Mouse (Mus musculus) left cerebral cortex, adult 2 months (tissue): ENCODE results near the gene Cabp4. TPM values are rescaled to one million over a fixed set of nuclear protein-coding genes. Genes with fewer than 3 reads are reported as not detected.

Experiments
- DNase-seq, 2 experiments: peaks; one replicate each; pipeline ENCODE4 v3.0.0; 2021 to 2022; ENCODE audit warnings: low spot score in 2 of 2, mixed read lengths in 1 of 2; ENCODE audit errors: extremely low spot score in 1 of 2
- H3K27ac ChIP-seq: fragments of 200-600 bp; 2 replicates; pipeline ENCODE4 v1.8.1; 2022
- H3K4me3 ChIP-seq: fragments of 200-600 bp; 2 replicates; pipeline ENCODE4 v1.8.1; 2022
- CTCF ChIP-seq: fragments of 200-600 bp; IDR thresholded peaks from 2 replicates; pipeline ENCODE4 v1.8.1; 2022; ENCODE audit warnings: antibody characterized with exemption, mild to moderate bottlenecking, moderate library complexity
- intact Hi-C: fragments of 180-260 bp; cut with DNase I; formaldehyde crosslinking; loops from one replicate; pipeline ENCODE4 v1.15.1; 2025
- total RNA-seq, 2 experiments: library from RNA; stranded (reverse); gene quantifications; 2 replicates each; pipeline ENCODE4 v1.2.3; 2021

The Cabp4 gene
- total RNA-seq, 2 experiments from 2014 or later = 0.26 TPM; not detected in 1

DNA sequence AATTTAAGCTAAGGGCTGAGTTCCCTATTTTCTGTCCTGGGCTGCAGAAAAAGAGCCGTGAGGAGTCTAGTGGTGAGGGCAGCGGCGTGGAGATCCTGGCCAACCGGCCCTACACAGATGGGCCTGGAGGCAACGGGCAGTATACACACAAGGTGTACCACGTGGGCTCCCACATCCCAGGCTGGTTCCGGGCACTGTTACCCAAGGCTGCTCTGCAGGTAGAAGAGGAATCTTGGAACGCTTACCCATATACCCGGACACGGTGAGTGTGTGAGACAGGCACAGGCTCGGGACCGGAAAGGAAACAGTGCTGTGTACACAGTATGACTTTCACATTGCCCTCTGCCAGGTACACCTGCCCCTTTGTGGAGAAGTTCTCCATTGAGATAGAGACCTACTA, 41.2 kb downstream of the Cabp4 start:
- no peak overlapping the region for H3K27ac ChIP-seq
- no peak overlapping the region for H3K4me3 ChIP-seq
- no peak for TF ChIP-seq CTCF
- intact Hi-C loops = loop anchor here (5.0 kb wide), 1 partner anchor 205 kb away; the partner anchor contains the start of gene Grk2
- no peak for DNase-seq

DNA sequence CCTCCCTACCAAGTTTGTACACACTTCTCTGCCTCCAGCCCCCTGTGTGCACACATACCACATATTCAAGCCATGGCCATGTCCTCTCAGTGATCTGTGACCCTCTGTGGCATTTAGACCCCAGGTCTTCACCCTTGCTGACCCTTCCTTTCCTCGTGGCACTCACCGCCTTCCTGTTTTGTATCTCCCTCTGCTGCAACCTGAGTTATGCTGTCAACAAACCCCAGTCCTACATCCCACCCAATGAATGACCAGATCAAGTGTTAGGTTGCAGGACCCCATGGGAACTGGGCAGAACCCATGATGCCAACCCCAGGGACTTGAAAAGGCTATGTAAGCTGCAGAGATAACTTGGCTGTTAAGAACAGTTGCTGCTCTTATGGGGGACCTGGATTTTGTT, 41.8 kb downstream of the Cabp4 start:
- no peak overlapping the region for H3K27ac ChIP-seq
- no peak for TF ChIP-seq CTCF
- no peak overlapping the region for H3K4me3 ChIP-seq
- DNase-seq = no peak
- intact Hi-C loops = loop anchor here (5.0 kb wide), 1 partner anchor 205 kb away; the partner anchor contains the start of gene Grk2

DNA sequence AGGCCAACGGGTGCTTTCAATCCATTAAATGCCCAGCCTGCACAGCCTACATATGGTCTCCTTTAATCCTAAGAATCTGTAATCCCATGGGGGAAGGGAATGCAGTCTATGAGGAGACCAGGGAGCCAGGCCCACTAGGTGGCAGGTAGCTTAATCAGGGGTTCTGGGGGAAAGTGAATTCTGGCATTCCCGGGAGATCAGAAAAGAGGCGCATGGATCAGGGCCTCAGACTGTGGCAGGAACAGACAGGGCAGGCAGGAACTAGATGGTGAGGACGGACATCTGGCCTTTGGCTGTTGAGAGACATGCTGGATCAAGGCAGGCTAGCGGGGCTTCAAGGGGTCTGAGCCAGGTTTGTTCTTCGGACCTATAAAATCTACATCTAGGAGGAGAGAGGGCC, 42.4 kb downstream of the Cabp4 start:
- no peak for DNase-seq
- intact Hi-C loops = loop anchor here (5.0 kb wide), 1 partner anchor 206 kb away; the partner anchor contains the start of gene Grk2
- Histone ChIP-seq H3K27ac (peak overlapping the region; percentile 86), H3K4me3 (peak overlapping the region; percentile 72)
- TF ChIP-seq CTCF = no peak; the same call in 1 of the 2 replicates

DNA sequence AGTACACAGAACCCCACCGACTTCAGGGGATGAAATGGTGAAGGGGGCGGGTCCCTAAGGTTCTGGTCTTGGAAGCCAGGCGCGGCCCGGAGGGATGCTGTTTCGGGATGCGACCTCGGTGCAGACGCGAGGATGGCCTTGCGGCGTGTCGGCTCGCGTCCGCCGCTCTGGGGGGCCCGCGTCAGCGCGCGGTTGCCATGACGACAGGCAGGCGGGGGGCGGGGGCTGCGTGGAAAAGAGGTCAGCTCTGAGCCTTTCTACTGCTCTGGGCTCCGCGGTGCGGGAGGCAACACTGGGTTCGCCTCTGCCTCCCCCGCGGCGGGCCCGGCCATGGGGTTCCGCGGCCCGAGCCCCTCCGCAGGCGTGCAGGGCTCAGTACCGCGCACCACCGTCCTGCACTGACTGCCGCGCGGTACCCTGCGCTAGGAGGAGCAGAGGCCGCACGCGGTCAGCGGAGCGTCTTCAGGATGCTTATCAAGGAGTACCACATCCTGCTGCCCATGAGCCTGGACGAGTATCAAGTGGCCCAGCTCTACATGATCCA, 43.0 kb downstream of the Cabp4 start:
- peak overlapping the region; percentile 72 for H3K4me3 ChIP-seq
- peak; percentile 73 to 80 for DNase-seq
- TF ChIP-seq CTCF = no peak
- H3K27ac ChIP-seq = peak overlapping the region; percentile 86
- intact Hi-C loops = loop anchor here (5.0 kb wide), 1 partner anchor 207 kb away; the partner anchor contains the start of gene Grk2

DNA sequence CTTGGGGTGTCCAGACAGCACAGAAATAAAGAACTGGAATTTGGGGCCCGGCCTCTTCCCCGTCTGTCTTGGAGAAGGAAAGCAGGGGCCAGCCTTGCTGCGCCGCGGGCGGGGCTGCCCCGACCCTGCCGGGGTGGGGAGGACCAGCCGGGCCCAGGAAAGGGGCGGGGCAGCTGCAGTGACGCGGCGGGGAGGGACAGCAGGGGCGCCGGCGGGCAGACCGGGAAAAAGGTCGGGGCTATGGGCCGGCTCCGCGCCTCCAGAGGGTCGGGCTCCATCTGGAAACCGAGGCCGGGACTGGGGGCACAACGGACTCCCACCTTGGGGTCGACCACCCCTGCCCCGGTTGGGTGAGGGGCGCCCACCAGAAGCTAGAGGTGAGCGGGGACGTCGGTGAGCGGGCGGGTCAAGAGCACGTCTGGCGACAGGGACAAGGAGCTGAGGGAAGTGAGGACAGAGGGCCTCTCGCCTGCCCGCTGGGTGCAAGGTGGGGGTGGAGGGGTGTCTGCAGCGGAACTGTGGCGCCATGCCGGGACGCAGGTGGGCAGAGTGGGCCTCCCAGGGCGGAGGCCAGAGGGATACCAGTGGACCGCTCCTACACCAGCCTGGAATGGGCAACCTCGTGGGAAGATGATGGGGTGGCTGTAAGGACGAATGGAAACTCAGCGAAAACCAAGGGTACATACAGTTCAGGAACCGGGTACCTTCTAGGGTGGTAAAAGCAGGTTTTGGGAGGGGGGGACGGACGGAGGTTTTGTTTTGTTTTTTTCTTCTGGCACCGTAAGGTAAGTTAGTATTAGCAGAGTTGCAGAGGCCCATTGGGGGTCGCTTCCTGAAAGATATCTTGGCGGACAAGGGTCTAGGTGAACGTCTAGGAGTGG, 43.8 kb downstream of the Cabp4 start, which contains the start of gene Pitpnm1:
TSS of gene Pitpnm1 (plus strand) at position 162 of the 881 bp plus-strand sequence.
- no peak for TF ChIP-seq CTCF
- Histone ChIP-seq H3K4me3 (peak within 1 kb of the TSS; percentile 72), H3K27ac (peak within 1 kb of the TSS; percentile 86)
- intact Hi-C loops = loop anchor here (5.0 kb wide), 2 partner anchors 102 to 207 kb away; partner anchors contain the start of genes Grk2 and Rad9a
- DNase-seq = peak; percentile 63 to 65

DNA sequence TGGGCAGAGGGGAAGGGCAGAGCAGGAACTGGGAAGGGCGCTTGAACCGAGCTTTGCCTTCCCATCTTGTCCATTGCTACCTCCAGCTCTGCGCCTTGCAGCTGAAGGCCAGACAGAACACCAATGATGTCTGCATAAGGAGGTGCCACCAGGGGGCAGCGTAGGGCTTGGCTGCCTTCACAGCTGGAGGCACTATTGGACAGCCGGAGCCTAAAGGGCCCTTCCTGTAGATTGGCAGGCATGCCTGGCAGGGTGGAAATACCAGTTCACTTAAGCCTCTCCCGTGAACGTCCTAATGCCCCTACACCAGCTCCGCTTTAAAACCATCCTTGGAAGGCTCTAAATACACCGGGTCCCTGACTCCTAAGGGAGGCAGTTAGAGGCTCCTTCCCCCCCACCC, 44.8 kb downstream of the Cabp4 start:
- DNase-seq = peak; percentile 87
- H3K4me3 ChIP-seq = no peak overlapping the region; the same call in 1 of the 2 replicates
- intact Hi-C loops = loop anchor here (5.0 kb wide), 1 partner anchor 103 kb away; the partner anchor contains the start of gene Rad9a
- H3K27ac ChIP-seq = peak overlapping the region; percentile 86
- TF ChIP-seq CTCF = peak; percentile 93

DNA sequence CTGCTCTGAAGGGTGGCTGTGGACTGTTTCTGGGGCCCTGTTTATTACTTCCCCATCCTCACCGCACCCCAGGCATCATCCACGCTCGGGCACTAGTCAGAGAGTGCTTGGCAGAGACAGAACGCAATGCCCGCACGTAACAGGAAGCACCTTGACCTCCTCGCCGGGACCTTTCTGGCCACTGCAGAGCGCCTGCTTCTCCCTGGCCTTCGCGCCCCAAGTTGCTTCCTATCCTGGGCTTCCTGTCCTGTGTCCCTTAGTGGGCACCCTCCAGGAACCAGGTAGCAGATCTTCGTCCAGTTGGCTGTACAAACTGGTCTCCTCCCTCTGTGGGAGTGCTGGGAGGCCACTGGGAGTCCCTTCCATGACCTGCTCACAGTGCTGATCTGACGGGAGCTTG, 45.4 kb downstream of the Cabp4 start:
- no peak for TF ChIP-seq CTCF
- intact Hi-C loops = loop anchor here (5.0 kb wide), 1 partner anchor 104 kb away; the partner anchor contains the start of gene Rad9a
- no peak overlapping the region for H3K4me3 ChIP-seq
- DNase-seq = no peak
- H3K27ac ChIP-seq = no peak overlapping the region

DNA sequence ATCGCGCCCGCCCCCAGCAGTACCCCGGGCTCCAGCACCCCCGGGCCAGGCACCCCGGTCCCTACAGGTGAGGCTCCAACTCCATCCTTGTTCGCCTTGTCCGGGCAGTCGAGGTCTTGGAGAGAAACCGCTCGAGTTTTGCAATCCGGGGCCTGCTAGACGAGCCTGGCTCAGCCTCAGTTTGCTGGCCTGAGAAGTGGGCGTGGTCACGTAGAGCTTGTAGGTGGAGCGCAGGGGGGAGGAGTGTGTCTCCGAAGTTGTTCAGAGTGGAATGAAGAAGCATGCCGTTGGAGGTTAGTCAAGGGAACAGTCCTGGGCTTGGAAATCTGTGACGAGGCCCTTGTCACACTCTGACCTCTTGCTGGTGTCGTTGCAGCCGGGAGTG, 46.4 kb downstream of the Cabp4 start:
- H3K27ac ChIP-seq = peak overlapping the region; percentile 94
- TF ChIP-seq CTCF = no peak; the same call in 1 of the 2 replicates
- DNase-seq = no peak
- intact Hi-C loops = loop anchor here (2.0 to 5.0 kb wide), 2 partner anchors 105 to 133 kb away; partner anchors contain the start of genes Pold4 and Rad9a
- peak overlapping the region; percentile 70 for H3K4me3 ChIP-seq

DNA sequence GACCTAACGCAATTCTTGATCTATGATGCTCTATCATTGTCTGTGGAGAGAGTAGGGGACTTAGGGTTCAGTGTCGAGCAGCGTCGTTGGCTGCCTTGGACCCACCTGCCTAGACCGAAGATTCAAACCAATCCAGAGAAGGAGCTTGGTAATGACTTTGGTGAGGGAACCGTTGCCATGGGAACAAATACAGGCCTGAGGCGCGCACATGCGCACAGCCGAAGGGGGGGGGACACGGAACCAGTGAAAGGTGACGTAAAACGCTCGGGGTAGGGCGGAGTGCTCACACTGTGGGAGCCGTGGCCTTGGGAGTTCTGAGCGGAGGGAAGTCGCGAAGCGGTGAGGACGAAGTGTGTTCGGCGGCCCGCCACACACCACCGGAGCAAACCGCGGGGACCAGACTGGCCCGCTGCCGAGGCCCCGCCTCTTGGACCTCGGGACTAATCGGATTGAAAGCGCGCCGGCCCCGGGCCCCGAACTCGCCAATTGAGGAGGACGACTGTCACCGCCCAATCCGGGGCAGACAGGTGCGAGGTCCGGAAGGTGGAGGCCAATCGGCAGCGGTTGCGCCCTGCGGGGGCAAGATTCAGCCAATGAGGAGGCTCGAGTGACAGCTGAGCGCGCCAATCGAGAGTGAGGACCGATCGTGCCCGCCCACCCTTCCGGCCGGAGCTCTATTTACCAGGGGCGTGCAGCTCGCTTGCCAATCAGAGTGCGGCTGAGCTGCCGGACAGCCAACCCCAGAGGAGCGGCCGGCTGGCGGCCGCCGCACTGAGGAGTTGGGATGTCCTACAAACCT, 47.0 kb downstream of the Cabp4 start, which contains the start of gene Cdk2ap2:
TSS of gene Cdk2ap2 (plus strand) at position 541 of the 799 bp plus-strand sequence.
- intact Hi-C loops = loop anchor here (2.0 to 5.0 kb wide), 2 partner anchors 105 to 134 kb away; partner anchors contain the start of genes Pold4 and Rad9a
- H3K4me3 ChIP-seq = peak within 1 kb of the TSS; percentile 70
- peak; percentile 100 for DNase-seq
- no peak; the same call in 1 of the 2 replicates for TF ChIP-seq CTCF
- peak within 1 kb of the TSS; percentile 94 for H3K27ac ChIP-seq

DNA sequence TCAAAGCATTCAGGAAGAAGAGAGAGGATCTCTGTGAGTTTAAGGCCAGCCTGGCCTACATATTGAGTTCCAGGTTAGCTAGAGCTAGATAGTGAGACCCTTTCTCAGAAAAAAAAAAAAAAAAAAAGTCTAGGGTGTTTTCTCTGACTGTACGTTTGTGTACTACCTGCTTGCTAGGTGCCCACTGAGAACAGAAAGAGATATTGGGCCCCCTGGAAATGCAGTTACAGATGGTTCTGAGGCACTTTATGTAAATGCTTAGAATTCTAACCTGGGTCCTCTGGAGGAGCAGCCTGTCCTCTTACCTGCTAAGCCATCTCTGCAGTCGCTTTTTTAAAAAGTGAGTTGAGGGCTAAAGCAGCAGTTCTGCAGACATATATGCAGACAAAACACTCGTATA, 48.0 kb downstream of the Cabp4 start:
- no peak for TF ChIP-seq CTCF
- intact Hi-C loops = loop anchor here (2.0 to 5.0 kb wide), 2 partner anchors 106 to 135 kb away; partner anchors contain the start of genes Pold4 and Rad9a
- Histone ChIP-seq H3K27ac (0 out of 2 replicates have a peak overlapping the region, but pooled peaks have one; percentile 3), H3K4me3 (no peak overlapping the region)
- DNase-seq = no peak
